Mouse (Mus musculus): ENCODE results near the gene Spi1. TPM values are rescaled to one million over a fixed set of nuclear protein-coding genes. Genes with fewer than 3 reads are reported as not detected.

Gene Spi1
- polyA plus RNA-seq, 1 experiment from 2014 or later, result 15.1 TPM

GRCm38 (mm10) chr2:91125101-91125500, 42.9 kb downstream of the Spi1 start:
- no peaks in the 10 kb centered on the region for H3K9me3 ChIP-seq (replicated peaks)
- no peak overlapping the region for H3K4me3 ChIP-seq (replicated peaks)
- H3K4me2 ChIP-seq, result no peak overlapping the region
- WGBS (ENCODE audit: insufficient replicate concordance), result 75% methylated on average over 10 of the region's 10 CpGs
- H3K36me3 ChIP-seq, result no peaks in the 10 kb centered on the region
- ATAC-seq (ENCODE audit: low read depth) (no peak), DNase-seq (no peak)
- H3K27me3 ChIP-seq, result peaks cover 11% of the 10 kb centered on the region; the same call in 1 of the 2 replicates
- no peak overlapping the region for H3K9ac ChIP-seq
- no peaks in the 10 kb centered on the region for H3K4me1 ChIP-seq (replicated peaks)
- no peak overlapping the region for H3K27ac ChIP-seq

- Histone ChIP-seq H3K36me3 (no peaks in the 10 kb centered on the region), H3K9ac (no peak overlapping the region), H3K27ac (no peak overlapping the region), H3K9me3 (replicated peaks) (no peaks in the 10 kb centered on the region), H3K27me3 (peaks cover 6% of the 10 kb centered on the region; the same call in 1 of the 2 replicates), H3K4me2 (no peak overlapping the region), H3K4me1 (replicated peaks) (no peaks in the 10 kb centered on the region), H3K4me3 (replicated peaks) (no peak overlapping the region)
- ATAC-seq (ENCODE audit: low read depth) (no peak), DNase-seq (no peak)
- WGBS (ENCODE audit: insufficient replicate concordance), result 61% methylated on average over 5 of the region's 5 CpGs
Observed at GRCm38 (mm10) chr2:91128761-91129160, 46.6 kb downstream of the Spi1 start.

DNA sequence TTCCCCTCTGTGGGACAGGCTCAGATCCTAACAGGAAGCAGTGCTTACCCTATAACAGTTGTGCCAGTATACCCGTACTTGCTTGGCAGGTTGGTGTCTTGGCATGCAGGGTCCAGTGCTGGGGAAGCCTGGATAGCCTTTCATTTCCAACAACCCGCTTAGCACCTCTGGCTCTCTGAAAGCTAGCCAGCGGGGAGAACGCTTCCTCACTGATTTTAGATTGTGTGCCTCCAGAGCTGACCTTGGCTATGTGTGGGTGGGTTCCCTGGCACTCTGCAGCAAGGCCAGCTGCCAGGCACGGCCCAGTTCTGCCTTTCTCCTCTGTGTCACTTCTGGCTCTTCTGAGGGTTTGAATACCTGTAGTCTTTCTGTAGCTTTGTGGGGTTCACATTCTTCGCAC, 47.9 kb downstream of the Spi1 start:
- Histone ChIP-seq H3K4me1 (replicated peaks) (no peaks in the 10 kb centered on the region), H3K4me3 (replicated peaks) (no peak overlapping the region), H3K4me2 (no peak overlapping the region), H3K9ac (no peak overlapping the region), H3K9me3 (replicated peaks) (no peaks in the 10 kb centered on the region), H3K27ac (no peak overlapping the region), H3K27me3 (peaks cover 6% of the 10 kb centered on the region; the same call in 1 of the 2 replicates), H3K36me3 (no peaks in the 10 kb centered on the region)
- WGBS (ENCODE audit: insufficient replicate concordance), result 78% methylated on average over 6 of the region's 6 CpGs
- ATAC-seq (ENCODE audit: low read depth), result no peak
- DNase-seq, result no peak

- no peak overlapping the region for H3K4me2 ChIP-seq
- no peak overlapping the region for H3K27ac ChIP-seq
- H3K9ac ChIP-seq, result no peak overlapping the region
- 80% methylated on average over 15 of the region's 15 CpGs for WGBS (ENCODE audit: insufficient replicate concordance)
- DNase-seq, result no peak
- ATAC-seq (ENCODE audit: low read depth), result no peak
- no peaks in the 10 kb centered on the region for H3K36me3 ChIP-seq
- H3K9me3 ChIP-seq (replicated peaks), result no peaks in the 10 kb centered on the region
- H3K27me3 ChIP-seq, result peaks cover 6% of the 10 kb centered on the region; the same call in 1 of the 2 replicates
- no peak overlapping the region for H3K4me3 ChIP-seq (replicated peaks)
- no peaks in the 10 kb centered on the region for H3K4me1 ChIP-seq (replicated peaks)
Observed at GRCm38 (mm10) chr2:91131251-91131650, 49.1 kb downstream of the Spi1 start.

DNA sequence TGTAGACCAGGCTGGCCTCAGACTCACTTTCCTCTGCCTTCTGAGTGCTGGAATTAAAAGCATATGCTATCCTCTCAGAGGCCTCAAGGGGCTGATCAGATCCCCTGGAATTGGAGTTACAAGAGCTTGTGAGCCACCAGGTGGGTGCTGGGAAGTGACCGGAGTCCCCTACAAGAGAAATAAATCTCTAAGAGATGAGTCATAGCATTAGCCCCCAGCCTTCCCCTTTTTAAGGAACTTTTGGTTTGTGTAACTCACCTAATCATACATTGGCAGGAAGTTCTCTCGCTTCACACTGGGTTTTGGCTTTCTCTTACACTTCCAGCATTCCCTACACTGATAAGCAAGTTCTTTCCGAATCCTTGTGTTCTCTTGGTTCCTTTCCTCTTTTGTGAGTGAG, 49.8 kb downstream of the Spi1 start:
- Histone ChIP-seq H3K27ac (no peak overlapping the region), H3K36me3 (no peaks in the 10 kb centered on the region), H3K9ac (no peak overlapping the region), H3K4me3 (replicated peaks) (no peak overlapping the region), H3K27me3 (peaks cover 6% of the 10 kb centered on the region; the same call in 1 of the 2 replicates), H3K4me2 (no peak overlapping the region), H3K4me1 (replicated peaks) (no peaks in the 10 kb centered on the region), H3K9me3 (replicated peaks) (no peaks in the 10 kb centered on the region)
- WGBS (ENCODE audit: insufficient replicate concordance), result 28% methylated on average over 3 of the region's 3 CpGs
- ATAC-seq (ENCODE audit: low read depth) (no peak), DNase-seq (no peak)

DNA sequence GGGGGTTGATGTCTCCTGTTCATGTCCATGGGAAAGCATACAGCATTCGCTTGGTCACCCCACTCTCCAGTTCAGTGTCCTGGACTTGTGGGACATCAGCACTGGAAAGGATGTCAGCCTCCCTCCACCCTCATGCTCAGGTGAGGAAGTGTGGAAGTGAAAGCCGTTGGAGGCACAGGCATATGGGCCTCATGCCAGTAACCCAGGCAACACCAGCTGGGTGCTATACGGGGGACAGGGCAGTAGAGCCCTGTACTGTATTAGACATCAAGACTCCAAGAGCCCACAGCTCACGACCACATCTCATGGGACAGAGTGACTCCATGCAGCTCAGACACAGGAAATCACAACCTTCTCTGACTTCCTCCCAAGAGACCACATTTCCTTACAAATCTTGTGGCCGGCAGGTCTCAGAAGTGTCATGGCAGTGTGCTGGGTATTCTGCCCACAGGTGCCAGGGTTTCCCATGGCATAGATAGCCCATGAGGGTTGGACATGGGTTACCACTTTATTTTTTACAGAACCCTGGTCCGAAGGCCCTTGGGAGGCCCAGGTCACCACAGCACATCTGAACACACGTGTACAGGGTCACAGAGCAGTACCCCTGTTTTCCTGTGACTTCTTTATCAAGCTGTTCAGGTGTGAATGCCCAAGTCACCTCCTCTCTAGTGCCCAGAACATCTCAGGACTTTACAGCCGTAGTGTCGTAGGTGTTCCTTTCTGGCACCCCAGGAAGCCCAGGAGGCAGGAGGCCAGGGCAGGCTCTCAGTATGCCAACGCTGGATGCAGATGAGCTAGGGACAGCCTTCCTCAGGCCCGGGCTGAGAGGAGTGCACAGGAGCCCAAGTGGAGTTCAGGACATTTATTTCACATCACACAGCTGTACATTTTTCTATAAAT, 54.6 kb downstream of the Spi1 start:
- Histone ChIP-seq H3K9me3 (replicated peaks) (no peaks in the 10 kb centered on the region), H3K27me3 (peaks cover under 1% of the 10 kb centered on the region; the same call in 1 of the 2 replicates), H3K4me1 (replicated peaks) (peaks cover 4% of the 10 kb centered on the region; the same call in 1 of the 2 replicates), H3K9ac (no peak overlapping the region), H3K4me2 (no peak overlapping the region), H3K4me3 (replicated peaks) (no peak overlapping the region), H3K36me3 (peaks cover 8% of the 10 kb centered on the region; the same call in 1 of the 2 replicates), H3K27ac (no peak overlapping the region)
- 65% methylated on average over 11 of the region's 11 CpGs for WGBS (ENCODE audit: insufficient replicate concordance)
- no peak for DNase-seq
- no peak for ATAC-seq (ENCODE audit: low read depth)

GRCm38 (mm10) chr2:91137481-91137880, 55.3 kb downstream of the Spi1 start:
- peaks cover 14% of the 10 kb centered on the region for H3K36me3 ChIP-seq
- no peak overlapping the region for H3K9ac ChIP-seq
- DNase-seq (no peak), ATAC-seq (ENCODE audit: low read depth) (no peak)
- no peak overlapping the region for H3K27ac ChIP-seq
- peaks cover 4% of the 10 kb centered on the region; the same call in 1 of the 2 replicates for H3K4me1 ChIP-seq (replicated peaks)
- H3K27me3 ChIP-seq, result no peaks in the 10 kb centered on the region
- no peaks in the 10 kb centered on the region for H3K9me3 ChIP-seq (replicated peaks)
- no peak overlapping the region for H3K4me3 ChIP-seq (replicated peaks)
- H3K4me2 ChIP-seq, result no peak overlapping the region
- WGBS (ENCODE audit: insufficient replicate concordance), result 70% methylated on average over 6 of the region's 6 CpGs

- Histone ChIP-seq H3K36me3 (peaks cover 20% of the 10 kb centered on the region), H3K4me1 (replicated peaks) (peaks cover 4% of the 10 kb centered on the region; the same call in 1 of the 2 replicates), H3K27ac (no peak overlapping the region), H3K4me2 (no peak overlapping the region), H3K4me3 (replicated peaks) (no peak overlapping the region), H3K9ac (no peak overlapping the region), H3K27me3 (no peaks in the 10 kb centered on the region), H3K9me3 (replicated peaks) (no peaks in the 10 kb centered on the region)
- WGBS (ENCODE audit: insufficient replicate concordance), result 66% methylated on average over 5 of the region's 5 CpGs
- no peak for ATAC-seq (ENCODE audit: low read depth)
- no peak for DNase-seq
Observed at GRCm38 (mm10) chr2:91139311-91139710, 57.1 kb downstream of the Spi1 start.

GRCm38 (mm10) chr2:91139764-91140163, 57.6 kb downstream of the Spi1 start:
- 84% methylated on average over 8 of the region's 8 CpGs for WGBS (ENCODE audit: insufficient replicate concordance)

GRCm38 (mm10) chr2:91142920-91143319, 60.7 kb downstream of the Spi1 start:
- no peaks in the 10 kb centered on the region for H3K27me3 ChIP-seq
- H3K27ac ChIP-seq, result no peak overlapping the region
- DNase-seq (no peak), ATAC-seq (ENCODE audit: low read depth) (no peak)
- WGBS (ENCODE audit: insufficient replicate concordance), result 89% methylated on average over 6 of the region's 6 CpGs
- no peak overlapping the region for H3K4me3 ChIP-seq (replicated peaks)
- no peaks in the 10 kb centered on the region for H3K9me3 ChIP-seq (replicated peaks)
- H3K4me1 ChIP-seq (replicated peaks), result peaks cover 4% of the 10 kb centered on the region; the same call in 1 of the 2 replicates
- H3K36me3 ChIP-seq, result peaks cover 31% of the 10 kb centered on the region
- no peak overlapping the region for H3K4me2 ChIP-seq
- H3K9ac ChIP-seq, result no peak overlapping the region

More at GRCm38 (mm10) chr2:91139764-91140163, 57.6 kb downstream of the Spi1 start:
- H3K4me3 ChIP-seq (replicated peaks), result no peak overlapping the region
- H3K27ac ChIP-seq, result no peak overlapping the region
- no peaks in the 10 kb centered on the region for H3K27me3 ChIP-seq
- H3K36me3 ChIP-seq, result peaks cover 20% of the 10 kb centered on the region
- ATAC-seq (ENCODE audit: low read depth), result no peak
- no peak overlapping the region for H3K9ac ChIP-seq
- no peak overlapping the region for H3K4me2 ChIP-seq
- H3K9me3 ChIP-seq (replicated peaks), result no peaks in the 10 kb centered on the region
- DNase-seq, result no peak
- H3K4me1 ChIP-seq (replicated peaks), result peaks cover 4% of the 10 kb centered on the region; the same call in 1 of the 2 replicates

DNA sequence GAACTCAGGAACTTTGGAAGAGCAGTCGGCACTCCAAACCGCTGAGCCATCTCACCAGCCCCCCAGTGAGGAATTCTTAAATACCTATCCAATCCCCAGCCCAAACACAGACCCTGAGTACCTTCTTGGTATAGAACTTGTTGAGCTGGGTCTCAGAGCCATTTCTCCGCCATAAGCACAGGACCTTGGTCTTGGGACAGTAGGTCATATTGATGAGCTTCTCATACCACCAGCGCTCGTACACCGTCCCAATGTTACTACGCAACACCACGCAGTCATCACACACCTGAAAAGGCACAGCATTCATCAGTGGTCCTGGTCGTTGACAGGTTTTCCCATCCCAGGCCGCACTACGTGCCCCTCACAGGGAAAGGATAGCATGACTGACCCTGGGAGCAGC, 61.2 kb downstream of the Spi1 start:
- DNase-seq (no peak), ATAC-seq (ENCODE audit: low read depth) (no peak)
- no peaks in the 10 kb centered on the region for H3K9me3 ChIP-seq (replicated peaks)
- no peak overlapping the region for H3K4me3 ChIP-seq (replicated peaks)
- no peaks in the 10 kb centered on the region for H3K27me3 ChIP-seq
- 90% methylated on average over 11 of the region's 11 CpGs for WGBS (ENCODE audit: insufficient replicate concordance)
- H3K27ac ChIP-seq, result no peak overlapping the region
- no peak overlapping the region for H3K4me2 ChIP-seq
- peaks cover 4% of the 10 kb centered on the region; the same call in 1 of the 2 replicates for H3K4me1 ChIP-seq (replicated peaks)
- no peak overlapping the region for H3K9ac ChIP-seq
- H3K36me3 ChIP-seq, result peaks cover 31% of the 10 kb centered on the region

DNA sequence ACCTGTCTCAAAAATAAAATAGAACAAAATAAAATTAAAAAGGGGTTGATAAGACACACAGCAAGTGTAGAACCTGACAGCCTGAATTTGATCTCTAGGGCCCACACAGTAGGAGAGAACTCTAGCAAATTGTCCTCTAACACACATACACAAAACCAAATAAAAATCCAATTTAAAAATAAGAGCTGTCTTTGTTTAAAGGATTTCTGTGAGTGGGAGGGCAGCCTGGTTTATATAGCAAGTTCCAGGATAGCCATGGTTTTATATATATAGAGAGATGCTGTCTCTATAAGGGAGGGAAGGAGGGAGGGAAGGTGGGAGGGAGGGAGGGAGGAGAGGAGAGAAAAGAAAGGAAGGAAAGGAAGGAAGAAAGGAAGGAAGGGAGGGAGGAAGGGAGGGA, 65.9 kb downstream of the Spi1 start:
- H3K27ac ChIP-seq, result no peak overlapping the region
- no peak overlapping the region for H3K9ac ChIP-seq
- H3K9me3 ChIP-seq (replicated peaks), result no peaks in the 10 kb centered on the region
- no peaks in the 10 kb centered on the region for H3K4me1 ChIP-seq (replicated peaks)
- H3K27me3 ChIP-seq, result no peaks in the 10 kb centered on the region
- no peak overlapping the region for H3K4me3 ChIP-seq (replicated peaks)
- peaks cover 30% of the 10 kb centered on the region for H3K36me3 ChIP-seq
- no peak for DNase-seq
- no peak overlapping the region for H3K4me2 ChIP-seq
- no peak for ATAC-seq (ENCODE audit: low read depth)

Measured in liver, embryonic 13.5 days (tissue).